Mouse (Mus musculus) erythroblast, embryonic 14.5 days (primary cell): ENCODE results near the gene Ms4a15.

Experiments used
- GATA1 ChIP-seq: IDR thresholded peaks from 2 replicates; pipeline ENCODE4 v1.6.1; 2012; ENCODE audit warnings: low read length, inconsistent platforms, mixed read lengths
- TAL1 ChIP-seq: IDR thresholded peaks from 3 replicates; pipeline ENCODE4 v1.6.1; 2012; ENCODE audit warnings: low read length, inconsistent platforms, mixed read lengths

DNA sequence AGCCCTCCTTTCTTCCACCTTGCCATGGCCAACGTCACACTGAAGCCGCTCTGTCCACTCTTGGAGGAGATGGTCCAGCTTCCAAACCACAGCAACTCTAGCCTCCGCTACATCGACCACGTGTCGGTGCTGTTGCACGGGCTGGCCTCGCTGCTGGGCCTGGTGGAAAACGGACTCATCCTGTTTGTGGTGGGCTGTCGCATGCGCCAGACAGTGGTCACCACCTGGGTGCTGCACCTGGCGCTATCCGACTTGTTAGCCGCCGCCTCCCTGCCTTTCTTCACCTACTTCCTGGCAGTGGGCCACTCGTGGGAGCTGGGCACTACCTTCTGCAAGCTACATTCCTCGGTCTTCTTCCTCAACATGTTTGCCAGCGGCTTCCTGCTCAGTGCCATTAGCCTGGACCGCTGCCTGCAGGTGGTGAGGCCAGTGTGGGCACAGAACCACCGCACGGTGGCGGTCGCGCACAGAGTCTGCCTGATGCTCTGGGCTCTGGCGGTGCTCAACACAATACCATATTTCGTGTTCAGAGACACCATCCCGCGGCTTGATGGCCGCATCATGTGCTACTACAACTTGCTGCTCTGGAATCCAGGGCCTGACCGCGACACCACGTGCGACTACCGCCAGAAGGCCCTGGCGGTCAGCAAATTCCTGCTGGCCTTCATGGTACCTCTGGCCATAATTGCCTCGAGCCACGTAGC, 52.8 kb downstream of the Ms4a15 start:
- TF ChIP-seq GATA1 (no peak), TAL1 (no peak)
